ENCODE assay signal across 9 mouse cellular contexts in the genomic region with DNA sequence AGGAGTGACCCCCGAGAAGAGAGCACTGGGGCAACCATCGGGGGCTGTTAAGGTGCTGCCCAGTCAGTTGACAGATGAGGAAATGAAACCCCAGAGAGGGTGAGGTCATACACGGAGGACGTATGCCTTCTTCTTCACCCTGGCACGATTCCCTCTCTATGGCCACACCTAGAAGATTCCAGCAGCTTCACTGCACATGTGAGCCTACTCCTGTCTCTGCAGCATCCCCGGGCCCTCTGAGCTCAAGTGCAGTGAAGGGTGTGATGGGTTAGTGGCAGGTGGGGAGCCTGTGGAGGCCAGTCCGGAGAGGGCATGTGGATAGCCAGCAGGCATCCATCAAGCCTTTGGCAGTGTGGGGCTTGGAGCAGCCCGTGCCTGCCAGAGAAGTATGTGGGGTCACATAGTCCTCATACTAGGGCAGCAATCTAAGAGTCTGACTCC. TPM values are rescaled to one million over a fixed set of nuclear protein-coding genes. Genes with fewer than 3 reads are reported as not detected.
DNase-seq lines count a peak whose midpoint lies in the region; ATAC-seq and TF ChIP-seq lines count a peak whose summit lies in the region.
"Had no signal": no experiment of that assay in that cellular context is flagged by ENCODE, and none has a peak within 500 bp of the region (broad histone marks: within the 10 kb centered on the region; RNA-seq: fewer than 3 reads in every experiment).

No protein-coding gene starts in this region.

- no peak for TF ChIP-seq CTCF in kidney, adult 2 months (conservative IDR thresholded peaks at IDR 0.05; ENCODE audit: insufficient read depth, insufficient read length, low read depth, low read length)

- H3K9ac ChIP-seq in embryonic facial prominence, embryonic 12.5 days = no peak overlapping the region
- 0 out of 2 replicates have a peak overlapping the region, but pooled peaks have one; percentile 12 for H3K9ac ChIP-seq in intestine, embryonic 16.5 days (ENCODE audit: low read depth, low read length)

- WGBS in kidney, adult 2 months = 24% methylated on average over 8 of the region's 8 CpGs
- 48% methylated on average over 8 of the region's 8 CpGs for WGBS in embryonic facial prominence, embryonic 12.5 days
- 31% methylated on average over 8 of the region's 8 CpGs for WGBS in intestine, embryonic 16.5 days

- H3K27me3 ChIP-seq in kidney, adult 2 months (replicated peaks; ENCODE audit: control insufficient read depth, insufficient read depth, low read length) = no peaks in the 10 kb centered on the region
- H3K27me3 ChIP-seq in embryonic facial prominence, embryonic 12.5 days = peaks cover 2% of the 10 kb centered on the region; the same call in 1 of the 2 replicates
- no peaks in the 10 kb centered on the region for H3K27me3 ChIP-seq in intestine, embryonic 16.5 days (replicated peaks; ENCODE audit: control insufficient read depth, insufficient read depth, low read length)

- ATAC-seq in embryonic facial prominence, embryonic 12.5 days (ENCODE audit: insufficient number of reproducible peaks, insufficient read depth, low FRiP score, low TSS enrichment) = no peak
- ATAC-seq in intestine, embryonic 16.5 days = no peak
- no peak for ATAC-seq in megakaryocyte-erythroid progenitor cell, adult 5-6 weeks (replicated peaks; ENCODE audit: low FRiP score, low TSS enrichment, poor library complexity, severe bottlenecking)

- no peak overlapping the region for H3K27ac ChIP-seq in kidney, adult 2 months (ENCODE audit: insufficient read depth, low read depth, low read length)
- 0 out of 2 replicates have a peak overlapping the region, but pooled peaks have one; percentile 23 for H3K27ac ChIP-seq in embryonic facial prominence, embryonic 12.5 days
- peak overlapping the region; percentile 67 for H3K27ac ChIP-seq in intestine, embryonic 16.5 days (ENCODE audit: low read length)

- H3K9me3 ChIP-seq in embryonic facial prominence, embryonic 12.5 days = no peaks in the 10 kb centered on the region
- no peaks in the 10 kb centered on the region for H3K9me3 ChIP-seq in intestine, embryonic 16.5 days (ENCODE audit: control insufficient read depth, low read length)
- H3K9me3 ChIP-seq: G1E had no signal

- TF ChIP-seq POLR2A in kidney, adult 2 months (IDR thresholded peaks at IDR 0.05; ENCODE audit: low read depth, low read length) = no peak

- no peaks in the 10 kb centered on the region for H3K36me3 ChIP-seq in kidney, adult 2 months (ENCODE audit: control insufficient read depth, insufficient read depth, low read length)
- H3K36me3 ChIP-seq in embryonic facial prominence, embryonic 12.5 days = no peaks in the 10 kb centered on the region
- no peaks in the 10 kb centered on the region for H3K36me3 ChIP-seq in intestine, embryonic 16.5 days (ENCODE audit: control insufficient read depth, insufficient read depth, low read length)
- H3K36me3 ChIP-seq: G1E had no signal

- H3K4me3 ChIP-seq in kidney, adult 2 months (ENCODE audit: insufficient read depth, low read depth, low read length) = no peak overlapping the region
- H3K4me3 ChIP-seq in embryonic facial prominence, embryonic 12.5 days = no peak overlapping the region
- no peak overlapping the region for H3K4me3 ChIP-seq in intestine, embryonic 16.5 days (ENCODE audit: low read length)

- no peak overlapping the region for H3K4me2 ChIP-seq in embryonic facial prominence, embryonic 12.5 days (replicated peaks)
- no peak overlapping the region for H3K4me2 ChIP-seq in intestine, embryonic 16.5 days (ENCODE audit: low read depth, low read length)

- DNase-seq in kidney, adult 2 months = peak; percentile 43
- no peak for DNase-seq in kidney, adult 18-20 months
- peak; percentile 50 for DNase-seq in lung, postnatal 10 days
- no peak for DNase-seq in layer of hippocampus, postnatal 10 days (ENCODE audit: low spot score in 2 of 2)
- DNase-seq in left cerebral cortex, adult 8-10 months (ENCODE audit: low spot score in 2 of 2) = no peak

- H3K4me1 ChIP-seq in kidney, adult 2 months (ENCODE audit: control insufficient read depth, insufficient read depth, low read length) = peaks cover 5% of the 10 kb centered on the region; the same call in 1 of the 2 replicates
- H3K4me1 ChIP-seq in embryonic facial prominence, embryonic 12.5 days = peaks cover 35% of the 10 kb centered on the region
- H3K4me1 ChIP-seq in intestine, embryonic 16.5 days (ENCODE audit: control insufficient read depth, insufficient read depth, low read length) = peaks cover 46% of the 10 kb centered on the region

RNA-seq across cellular contexts. Expression of gene Myl7, which starts 6.4 kb away (rescaled TPM):
- polyA plus RNA-seq in kidney, adult 2 months (2012; rRNA removed) = 5.1 and 5.3 TPM in 2 replicates
- polyA plus RNA-seq in embryonic facial prominence, embryonic 12.5 days (2016; fragmentation: Nextera tagmentation; extraction: Ambion mirVana) = 2.0 and 3.2 TPM in 2 replicates
- 75.3 and 88.3 TPM in 2 replicates for polyA plus RNA-seq in intestine, embryonic 16.5 days (2015; fragmentation: Nextera tagmentation; extraction: Ambion mirVana)
- total RNA-seq in layer of hippocampus, postnatal 10 days (2021) = not detected
- total RNA-seq in megakaryocyte-erythroid progenitor cell, adult 5-6 weeks (2014; fragmentation: Nextera tagmentation) = not detected in 2 replicates
- not detected in 2 replicates for total RNA-seq in megakaryocyte-erythroid progenitor cell, adult 5-6 weeks (2017)
- not detected for total RNA-seq in left cerebral cortex, adult 8-10 months (2022)
- total RNA-seq: G1E had no signal
- polyA plus RNA-seq: G1E had no signal

RNA-seq across cellular contexts. Expression of gene Pold2, which starts 14.1 kb away (rescaled TPM):
- polyA plus RNA-seq in kidney, adult 2 months (2012; rRNA removed) = 50.2 and 70.7 TPM in 2 replicates
- 122 and 127 TPM in 2 replicates for polyA plus RNA-seq in embryonic facial prominence, embryonic 12.5 days (2016; fragmentation: Nextera tagmentation; extraction: Ambion mirVana)
- 119 and 141 TPM in 2 replicates for polyA plus RNA-seq in intestine, embryonic 16.5 days (2015; fragmentation: Nextera tagmentation; extraction: Ambion mirVana)
- total RNA-seq in layer of hippocampus, postnatal 10 days (2021) = 10 to 100 TPM; 21.5 to 32.3 TPM
- 115 and 138 TPM in 2 replicates for total RNA-seq in megakaryocyte-erythroid progenitor cell, adult 5-6 weeks (2014; fragmentation: Nextera tagmentation)
- total RNA-seq in megakaryocyte-erythroid progenitor cell, adult 5-6 weeks (2017) = 55.7 and 85.8 TPM in 2 replicates
- 10 to 100 TPM; 22.1 to 26.9 (median 23.4) TPM for total RNA-seq in left cerebral cortex, adult 8-10 months (2022)

RNA-seq across cellular contexts. Expression of gene Aebp1, which starts 30.4 kb away (rescaled TPM):
- polyA plus RNA-seq in kidney, adult 2 months (2012; rRNA removed) = 91.4 and 96.7 TPM in 2 replicates
- 28.5 and 29.1 TPM in 2 replicates for polyA plus RNA-seq in embryonic facial prominence, embryonic 12.5 days (2016; fragmentation: Nextera tagmentation; extraction: Ambion mirVana)
- polyA plus RNA-seq in intestine, embryonic 16.5 days (2015; fragmentation: Nextera tagmentation; extraction: Ambion mirVana) = 38.4 and 39.7 TPM in 2 replicates
- 10 to 100 TPM; 13.0 to 16.0 TPM for total RNA-seq in layer of hippocampus, postnatal 10 days (2021)
- total RNA-seq in megakaryocyte-erythroid progenitor cell, adult 5-6 weeks (2014; fragmentation: Nextera tagmentation) = not detected in 2 replicates
- total RNA-seq in megakaryocyte-erythroid progenitor cell, adult 5-6 weeks (2017) = not detected in 2 replicates
- total RNA-seq in left cerebral cortex, adult 8-10 months (2022) = 10 to 100 TPM; 22.3 to 25.7 (median 24.6) TPM
- total RNA-seq: G1E had no signal
- polyA plus RNA-seq: G1E had no signal

RNA-seq across cellular contexts. Expression of gene Polm, which starts 54.4 kb away (rescaled TPM):
- 14.7 and 19.5 TPM in 2 replicates for polyA plus RNA-seq in kidney, adult 2 months (2012; rRNA removed)
- polyA plus RNA-seq in embryonic facial prominence, embryonic 12.5 days (2016; fragmentation: Nextera tagmentation; extraction: Ambion mirVana) = 9.9 and 10.2 TPM in 2 replicates
- 12.5 and 13.3 TPM in 2 replicates for polyA plus RNA-seq in intestine, embryonic 16.5 days (2015; fragmentation: Nextera tagmentation; extraction: Ambion mirVana)
- total RNA-seq in layer of hippocampus, postnatal 10 days (2021) = 10 to 100 TPM in 1 of 2 experiments, 1 to 10 TPM in 1; 9.4 to 13.2 TPM
- total RNA-seq in megakaryocyte-erythroid progenitor cell, adult 5-6 weeks (2014; fragmentation: Nextera tagmentation) = 8.8 and 15.2 TPM in 2 replicates
- total RNA-seq in megakaryocyte-erythroid progenitor cell, adult 5-6 weeks (2017) = 3.6 and 3.9 TPM in 2 replicates
- total RNA-seq in left cerebral cortex, adult 8-10 months (2022) = 10 to 100 TPM in 3 of 4 experiments, 1 to 10 TPM in 1; 9.8 to 14.5 (median 13.4) TPM

RNA-seq across cellular contexts. Expression of gene Gck, which starts 57.7 kb away (rescaled TPM):
- 0.16 and 0.43 TPM in 2 replicates for polyA plus RNA-seq in kidney, adult 2 months (2012; rRNA removed)
- 2.7 and 3.5 TPM in 2 replicates for polyA plus RNA-seq in embryonic facial prominence, embryonic 12.5 days (2016; fragmentation: Nextera tagmentation; extraction: Ambion mirVana)
- 2.4 and 2.9 TPM in 2 replicates for polyA plus RNA-seq in intestine, embryonic 16.5 days (2015; fragmentation: Nextera tagmentation; extraction: Ambion mirVana)
- 1 to 10 TPM; 3.5 to 3.9 TPM for total RNA-seq in layer of hippocampus, postnatal 10 days (2021)
- not detected in 2 replicates for total RNA-seq in megakaryocyte-erythroid progenitor cell, adult 5-6 weeks (2014; fragmentation: Nextera tagmentation)
- not detected in 2 replicates for total RNA-seq in megakaryocyte-erythroid progenitor cell, adult 5-6 weeks (2017)
- 1 to 10 TPM in 3 of 4 experiments, under 1 TPM in 1; 0.81 to 2.3 (median 1.2) TPM for total RNA-seq in left cerebral cortex, adult 8-10 months (2022)
- polyA plus RNA-seq: G1E had no signal

Comparison
In these comparisons a context has a peak if more than half of its experiments do, and no peak if none do; other contexts are left out.
1. DNase-seq: peak in kidney, adult 2 months (single experiment) and lung, postnatal 10 days (single experiment); none in kidney, adult 18-20 months (single experiment), layer of hippocampus, postnatal 10 days (0 of 2) and left cerebral cortex, adult 8-10 months (0 of 2).
2. RNA of gene Aebp1, which starts 30.4 kb away (total RNA-seq): 22.3 to 25.7 TPM in left cerebral cortex, adult 8-10 months and 13.0 to 16.0 TPM in layer of hippocampus, postnatal 10 days; not detected in megakaryocyte-erythroid progenitor cell, adult 5-6 weeks; every median in the first group is over 10 times any median in the second.